Mouse (Mus musculus) MEL (cell line): Measurements from ENCODE around the gene Pom121. TPM values are rescaled to one million over a fixed set of nuclear protein-coding genes. Genes with fewer than 3 reads are reported as not detected.

Experiments used
- DNase-seq: peaks from one replicate; pipeline ENCODE4 v3.0.0; 2011; ENCODE audit warnings: low read depth, low spot score
- H3K27ac ChIP-seq: 2 replicates; pipeline ENCODE4 v1.5.1; 2012; ENCODE audit warnings: low read depth, mild to moderate bottlenecking, control low read depth, low read length, moderate library complexity; ENCODE audit not compliant: control insufficient read depth
- H3K27me3 ChIP-seq, 2 experiments: fragments of 150-350 bp in 1 of 2; sonication (generic) in 1 of 2; 2 replicates each; pipeline ENCODE4 v1.6.1; 2012; ENCODE audit warnings: low read length in 2 of 2, mild to moderate bottlenecking in 2 of 2, improper control_type of control experiment in 1 of 2, moderate library complexity in 1 of 2; ENCODE audit not compliant: insufficient read depth in 2 of 2, control insufficient read depth in 1 of 2
- H3K36me3 ChIP-seq, 2 experiments: 2 replicates each; pipeline ENCODE4 v1.6.1; 2012 to 2014; ENCODE audit warnings: low read length in 2 of 2, improper control_type of control experiment in 1 of 2, inconsistent platforms in 1 of 2, mild to moderate bottlenecking in 1 of 2; ENCODE audit not compliant: insufficient read depth in 2 of 2, control insufficient read depth in 1 of 2
- H3K4me1 ChIP-seq, 2 experiments: fragments of 150-350 bp in 1 of 2; sonication (generic) in 1 of 2; 2 replicates each; pipeline ENCODE4 v1.6.1; 2012; ENCODE audit warnings: low read length in 2 of 2, improper control_type of control experiment in 1 of 2, mild to moderate bottlenecking in 1 of 2; ENCODE audit not compliant: insufficient read depth in 2 of 2, control insufficient read depth in 1 of 2
- H3K4me3 ChIP-seq, 2 experiments: fragments of 150-350 bp in 1 of 2; sonication (generic) in 1 of 2; 2 replicates each; pipeline ENCODE4 v1.5.1; 2012; ENCODE audit warnings: low read depth in 2 of 2, low read length in 2 of 2, mild to moderate bottlenecking in 2 of 2, moderate library complexity in 2 of 2, control low read depth in 1 of 2, improper control_type of control experiment in 1 of 2; ENCODE audit not compliant: control insufficient read depth in 1 of 2, insufficient read depth in 1 of 2
- H3K79me2 ChIP-seq: 2 replicates; pipeline ENCODE4 v1.6.1; 2012; ENCODE audit warnings: mild to moderate bottlenecking, low read length, moderate library complexity; ENCODE audit not compliant: control insufficient read depth, poor library complexity, insufficient read depth
- H3K9ac ChIP-seq: 2 replicates; pipeline ENCODE4 v1.6.1; 2012; ENCODE audit warnings: low read depth, mild to moderate bottlenecking, control low read depth, low read length, moderate library complexity; ENCODE audit not compliant: control insufficient read depth, poor library complexity, severe bottlenecking
- H3K9me3 ChIP-seq: fragments of 150-350 bp; sonication (generic); replicated peaks from 2 replicates; pipeline ENCODE4 v1.6.1; 2012; ENCODE audit warnings: mild to moderate bottlenecking, low read length, improper control_type of control experiment, moderate library complexity; ENCODE audit not compliant: insufficient read depth
- BHLHE40 ChIP-seq: IDR thresholded peaks from 2 replicates; pipeline ENCODE4 v1.6.1; 2012; ENCODE audit warnings: low read depth, mild to moderate bottlenecking, inconsistent platforms, low read length, improper control_type of control experiment, borderline replicate concordance
- CHD2 ChIP-seq: IDR thresholded peaks from 2 replicates; pipeline ENCODE4 v1.6.1; 2011; ENCODE audit warnings: low read length, improper control_type of control experiment
- CTCF ChIP-seq, 3 experiments: IDR thresholded peaks in 2 of 3; conservative IDR thresholded peaks in 1 of 3; 2 replicates each; pipeline ENCODE4 v1.5.1; 2011 to 2012; ENCODE audit warnings: low read length in 3 of 3, low read depth in 2 of 3, mild to moderate bottlenecking in 2 of 3, improper control_type of control experiment in 1 of 3, inconsistent platforms in 1 of 3, mixed read lengths in 1 of 3, moderate library complexity in 1 of 3; ENCODE audit not compliant: control insufficient read depth in 1 of 3, insufficient read depth in 1 of 3, poor library complexity in 1 of 3, severe bottlenecking in 1 of 3
- E2F4 ChIP-seq: IDR thresholded peaks from 2 replicates; pipeline ENCODE4 v1.6.1; 2011; ENCODE audit warnings: low read depth, low read length, improper control_type of control experiment, borderline replicate concordance
- ETS1 ChIP-seq: IDR thresholded peaks from 2 replicates; pipeline ENCODE4 v1.6.1; 2012; ENCODE audit warnings: low read depth, mild to moderate bottlenecking, inconsistent platforms, low read length, improper control_type of control experiment, moderate library complexity
- GABPA ChIP-seq: IDR thresholded peaks from 2 replicates; pipeline ENCODE4 v1.6.1; 2012; ENCODE audit warnings: low read depth, mild to moderate bottlenecking, inconsistent platforms, low read length, improper control_type of control experiment, moderate library complexity
- GATA1 ChIP-seq: IDR thresholded peaks from 2 replicates; pipeline ENCODE4 v1.6.1; 2011; ENCODE audit warnings: low read depth, low read length, improper control_type of control experiment
- HCFC1 ChIP-seq: IDR thresholded peaks from 2 replicates; pipeline ENCODE4 v1.6.1; 2012; ENCODE audit warnings: low read depth, mild to moderate bottlenecking, inconsistent platforms, low read length, improper control_type of control experiment, moderate library complexity
- KAT2A ChIP-seq: conservative IDR thresholded peaks from 2 replicates; pipeline ENCODE4 v1.6.1; 2012; ENCODE audit warnings: low read depth, low read length, improper control_type of control experiment, inconsistent platforms
- MAFK ChIP-seq: IDR thresholded peaks from 2 replicates; pipeline ENCODE4 v1.6.1; 2011; ENCODE audit warnings: low read depth, mild to moderate bottlenecking, low read length, improper control_type of control experiment, borderline replicate concordance
- MAZ ChIP-seq: IDR thresholded peaks from 2 replicates; pipeline ENCODE4 v1.6.1; 2012; ENCODE audit warnings: low read depth, mild to moderate bottlenecking, inconsistent platforms, low read length, improper control_type of control experiment
- MEF2A ChIP-seq: IDR thresholded peaks from 2 replicates; pipeline ENCODE4 v1.6.1; 2014; ENCODE audit warnings: low read depth, mild to moderate bottlenecking, inconsistent platforms, low read length, improper control_type of control experiment; ENCODE audit not compliant: poor library complexity, insufficient replicate concordance, severe bottlenecking; ENCODE audit errors: extremely low read depth
- MXI1 ChIP-seq: IDR thresholded peaks from 2 replicates; pipeline ENCODE4 v1.6.1; 2011; ENCODE audit warnings: mild to moderate bottlenecking, low read depth, low read length, improper control_type of control experiment
- MYC ChIP-seq: IDR thresholded peaks from 2 replicates; pipeline ENCODE4 v1.6.1; 2011; ENCODE audit warnings: low read depth, mild to moderate bottlenecking, low read length, improper control_type of control experiment, moderate library complexity
- NELFE ChIP-seq: IDR thresholded peaks from 2 replicates; pipeline ENCODE4 v1.6.1; 2011; ENCODE audit warnings: low read depth, low read length, improper control_type of control experiment
- POLR2AphosphoS2 ChIP-seq: IDR thresholded peaks from 2 replicates; pipeline ENCODE4 v1.6.1; 2011; ENCODE audit warnings: low read length, improper control_type of control experiment
- RCOR1 ChIP-seq: IDR thresholded peaks from 2 replicates; pipeline ENCODE4 v1.6.1; 2012; ENCODE audit warnings: low read depth, mild to moderate bottlenecking, inconsistent platforms, low read length, improper control_type of control experiment
- SMC3 ChIP-seq: IDR thresholded peaks from 2 replicates; pipeline ENCODE4 v1.6.1; 2011; ENCODE audit warnings: low read depth, low read length, improper control_type of control experiment
- TBP ChIP-seq: IDR thresholded peaks from 2 replicates; pipeline ENCODE4 v1.8.0; 2011; ENCODE audit warnings: low read depth, low read length, improper control_type of control experiment
- UBTF ChIP-seq: IDR thresholded peaks from 2 replicates; pipeline ENCODE4 v1.6.1; 2012; ENCODE audit warnings: low read depth, mild to moderate bottlenecking, inconsistent platforms, low read length, improper control_type of control experiment, moderate library complexity, borderline replicate concordance; ENCODE audit not compliant: insufficient read depth
- USF1 ChIP-seq: IDR thresholded peaks from 2 replicates; pipeline ENCODE4 v1.6.1; 2014; ENCODE audit warnings: low read depth, mild to moderate bottlenecking, inconsistent platforms, low read length, improper control_type of control experiment, moderate library complexity
- ZC3H11A ChIP-seq: IDR thresholded peaks from 2 replicates; pipeline ENCODE4 v1.6.1; 2012; ENCODE audit warnings: low read depth, mild to moderate bottlenecking, inconsistent platforms, low read length, improper control_type of control experiment
- polyA plus RNA-seq, 2 experiments: library from polyadenylated mRNA; stranded (reverse) in 1 of 2; unstranded in 1 of 2; fragments of >175 nt in 1 of 2; fragments of >200 nt in 1 of 2; gene quantifications; 2 replicates each; pipeline versions ENCODE4 v1.2.1 to v1.2.4; 2012; ENCODE audit warnings: low replicate concordance in 2 of 2, low read depth in 1 of 2; ENCODE audit not compliant: insufficient read length in 2 of 2, insufficient read depth in 1 of 2, missing spikeins in 1 of 2
- total RNA-seq: library from RNA; depleted of rRNA; stranded (reverse); fragments of 300-350 nt; gene quantifications from 2 replicates; pipeline ENCODE4 v1.2.3, GENCODE M21; 2012

Pom121 gene
- total and polyA plus RNA-seq, 3 experiments, result 10.2 to 81.1 (median 51.8) TPM

DNA sequence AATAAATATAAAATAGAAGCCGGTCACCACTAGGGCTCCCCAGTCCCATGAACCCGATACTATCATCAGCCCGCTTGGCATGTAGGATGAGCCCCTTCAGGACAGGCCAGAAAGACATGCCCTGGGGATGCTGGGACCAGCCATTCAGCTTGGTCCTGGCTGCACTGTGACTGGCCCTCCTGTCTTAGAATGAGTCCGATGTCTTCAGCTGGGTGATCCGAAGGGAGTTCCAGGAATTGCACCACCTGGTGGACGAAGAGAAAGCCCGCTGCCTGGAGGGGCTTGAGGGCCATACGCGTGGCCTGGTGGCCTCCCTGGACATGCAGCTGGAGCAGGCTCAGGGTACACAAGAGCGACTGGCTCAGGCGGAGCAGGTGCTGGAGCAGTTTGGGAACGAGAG lies 30.8 kb downstream of the Pom121 start:
- TF ChIP-seq MEF2A (no peak), MYC (no peak), CHD2 (no peak), TBP (no peak), E2F4 (no peak), POLR2AphosphoS2 (no peak), MAFK (no peak), ETS1 (no peak), CTCF (IDR thresholded peaks at IDR 0.05 in 2 of 3, conservative IDR thresholded peaks at IDR 0.05 in 1 of 3; ENCODE audit: control insufficient read depth in 1 of 3, insufficient read depth in 1 of 3, low read depth in 2 of 3, low read length in 3 of 3, poor library complexity in 1 of 3, severe bottlenecking in 1 of 3) (peak in 2 of 3 experiments; percentile 44 to 51; a peak in 5 of 6 replicates), USF1 (no peak), SMC3 (peak; percentile 38; the same call in 1 of the 2 replicates), GABPA (no peak)
- H3K36me3 ChIP-seq, result no peaks in the 10 kb centered on the region
- H3K4me3 ChIP-seq, result no peak overlapping the region
- H3K27me3 ChIP-seq, result peaks cover 2% of the 10 kb centered on the region in 2 experiments; a peak in 3 of 4 replicates
- no peak overlapping the region for H3K27ac ChIP-seq
- DNase-seq, result no peak
- H3K9ac ChIP-seq, result no peak overlapping the region
- no peaks in the 10 kb centered on the region for H3K9me3 ChIP-seq
- H3K4me1 ChIP-seq, result no peaks in the 10 kb centered on the region
- no peaks in the 10 kb centered on the region for H3K79me2 ChIP-seq

DNA sequence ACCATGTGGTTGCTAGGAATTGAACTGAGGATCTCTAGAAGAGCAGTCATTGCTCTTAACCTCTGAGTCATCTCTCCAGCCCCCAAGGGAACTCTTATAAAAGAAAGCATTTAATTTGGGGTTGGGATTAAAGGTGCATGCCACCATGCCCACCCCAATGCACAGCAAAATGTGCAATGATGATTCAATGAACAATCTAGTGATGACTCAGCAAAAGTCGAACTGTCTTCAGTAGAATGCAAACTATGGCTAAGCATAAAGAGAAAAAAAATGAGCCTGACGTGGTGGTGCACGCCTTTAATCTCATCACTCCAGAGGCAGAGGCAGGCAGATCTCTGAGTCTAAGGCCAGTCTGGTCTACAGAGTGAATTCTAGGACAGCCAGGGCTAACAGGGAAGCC lies 31.8 kb downstream of the Pom121 start:
- no peaks in the 10 kb centered on the region for H3K4me1 ChIP-seq
- H3K4me3 ChIP-seq, result no peak overlapping the region
- no peaks in the 10 kb centered on the region for H3K79me2 ChIP-seq
- H3K9me3 ChIP-seq, result no peaks in the 10 kb centered on the region
- no peak overlapping the region for H3K9ac ChIP-seq
- no peak for DNase-seq
- H3K36me3 ChIP-seq, result no peaks in the 10 kb centered on the region
- TF ChIP-seq NELFE (no peak), ZC3H11A (no peak), MYC (no peak), MAFK (0 out of 2 replicates have a peak, but pooled peaks have one; percentile 19), TBP (no peak), KAT2A (no peak)
- peaks cover 2% of the 10 kb centered on the region in 2 experiments; a peak in 3 of 4 replicates for H3K27me3 ChIP-seq
- no peak overlapping the region for H3K27ac ChIP-seq

DNA sequence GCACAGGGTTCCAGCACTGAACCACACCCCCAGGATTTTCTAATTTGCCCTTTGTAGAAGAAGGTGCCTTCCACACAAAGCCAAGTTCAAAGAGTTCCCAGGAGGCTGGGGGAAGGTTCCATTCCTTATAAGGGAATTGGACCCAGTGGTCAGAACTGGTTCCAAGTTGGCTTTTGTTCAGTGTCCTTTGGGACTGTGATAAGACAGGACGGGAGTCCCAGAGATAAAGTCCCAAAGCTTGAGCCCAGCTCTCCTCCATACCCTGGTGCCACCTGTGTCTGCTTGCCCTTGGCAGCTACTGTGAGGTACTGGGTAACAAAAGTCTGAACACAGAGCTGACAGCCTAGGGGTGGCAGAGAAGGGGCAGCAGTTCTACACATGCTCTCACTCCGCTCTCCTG lies 34.6 kb downstream of the Pom121 start:
- DNase-seq, result no peak
- H3K9ac ChIP-seq, result no peak overlapping the region
- H3K4me1 ChIP-seq, result no peaks in the 10 kb centered on the region
- no peaks in the 10 kb centered on the region for H3K9me3 ChIP-seq
- H3K27ac ChIP-seq, result no peak overlapping the region
- H3K79me2 ChIP-seq, result no peaks in the 10 kb centered on the region
- H3K4me3 ChIP-seq, result no peak overlapping the region
- H3K36me3 ChIP-seq, result no peaks in the 10 kb centered on the region
- TF ChIP-seq CHD2 (no peak), UBTF (no peak), GATA1 (no peak), BHLHE40 (no peak), MAZ (no peak), MXI1 (no peak), ETS1 (no peak), HCFC1 (no peak), RCOR1 (no peak)
- peaks cover 2 to 5% of the 10 kb centered on the region in 2 experiments; a peak in 3 of 4 replicates for H3K27me3 ChIP-seq
